Mouse (Mus musculus) kidney, postnatal 25 days (tissue): ENCODE results near the gene Dtx3l.
"Not testable (repeated sequence)": the region's sequence is repeated elsewhere in the genome, so short reads cannot be mapped to it uniquely, and the experiment has no call there.

ENCODE experiments used
- DNase-seq, 2 experiments: peaks; one replicate each; pipeline ENCODE4 v3.0.0; 2021; ENCODE audit warnings: mixed read lengths in 2 of 2

Dtx3l gene

GRCm38 (mm10) chr16:35938211-35939151 lies at the start of gene Dtx3l, which contains the start of gene Parp9:
Gene Dtx3l, minus strand, starts transcription at chr16:35939151.
Gene Parp9, plus strand, starts transcription at chr16:35938470.
- peak; percentile 58 to 74 for DNase-seq

GRCm38 (mm10) chr16:35987930-35988329 lies 49.0 kb upstream of the Dtx3l start:
- DNase-seq: no peak

GRCm38 (mm10) chr16:35984471-35984870 lies 45.5 kb upstream of the Dtx3l start:
- no peak for DNase-seq

DNA sequence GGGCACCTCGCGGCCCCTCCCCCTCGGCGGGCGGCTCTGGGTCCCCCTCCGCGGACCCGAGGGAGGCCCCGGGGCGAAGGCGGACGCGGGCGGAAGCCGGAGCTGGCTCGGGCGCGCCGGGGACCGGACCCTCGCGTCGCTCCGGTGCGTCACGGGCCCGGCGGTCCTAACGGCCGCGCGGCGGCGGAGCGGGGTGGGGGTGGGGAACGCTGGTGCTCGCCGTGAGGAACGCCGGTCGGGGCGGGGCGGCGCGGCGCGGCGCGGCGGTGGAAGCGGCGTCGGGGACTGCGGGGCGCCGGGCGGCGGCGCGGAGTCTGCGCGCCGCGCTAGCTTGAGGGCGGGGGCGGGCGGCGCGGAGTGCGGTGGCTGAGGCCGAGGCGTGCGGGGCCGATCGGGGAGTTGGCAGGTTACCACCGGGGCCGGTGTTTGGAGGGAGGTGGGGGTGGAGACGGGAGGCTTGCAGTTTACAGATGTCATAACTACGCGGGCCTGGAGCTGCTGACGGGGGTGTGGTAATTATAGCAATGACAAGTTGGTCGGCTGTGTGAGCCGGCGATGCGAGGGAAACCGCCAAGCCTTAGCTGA lies 44.7 kb upstream of the Dtx3l start:
- DNase-seq: peak; percentile 57 to 80

DNA sequence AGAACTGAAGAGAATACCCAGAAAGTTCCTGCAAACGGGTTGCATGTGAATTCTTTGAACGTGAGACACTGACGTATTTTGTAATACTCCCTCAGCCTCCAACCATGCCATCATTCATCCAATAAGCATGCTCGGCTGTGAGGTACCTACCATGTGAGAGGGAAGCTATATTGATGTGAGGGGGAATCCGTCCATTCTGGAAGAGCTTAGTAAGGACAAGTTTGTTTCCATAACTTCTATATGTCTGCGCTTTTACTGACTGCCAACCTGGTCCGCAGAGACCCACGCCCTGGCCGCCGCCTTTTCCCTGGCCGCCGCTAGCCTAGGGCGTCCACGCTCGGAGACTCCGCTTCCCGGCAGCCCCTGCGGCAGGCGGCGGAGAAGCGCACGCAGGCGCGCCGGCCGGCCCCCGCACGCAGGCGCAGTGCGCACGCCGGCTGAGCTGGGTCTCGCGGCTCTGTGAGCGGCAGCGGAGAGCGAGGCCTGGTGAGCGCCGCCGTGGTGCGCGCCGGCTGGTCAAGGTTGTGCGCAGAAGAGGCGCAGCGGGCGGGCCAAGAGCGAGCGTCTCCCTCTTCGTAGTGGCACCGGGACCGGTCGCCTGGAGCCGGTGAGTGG lies 44.1 kb upstream of the Dtx3l start:
- DNase-seq: peak; percentile 86 to 94

DNA sequence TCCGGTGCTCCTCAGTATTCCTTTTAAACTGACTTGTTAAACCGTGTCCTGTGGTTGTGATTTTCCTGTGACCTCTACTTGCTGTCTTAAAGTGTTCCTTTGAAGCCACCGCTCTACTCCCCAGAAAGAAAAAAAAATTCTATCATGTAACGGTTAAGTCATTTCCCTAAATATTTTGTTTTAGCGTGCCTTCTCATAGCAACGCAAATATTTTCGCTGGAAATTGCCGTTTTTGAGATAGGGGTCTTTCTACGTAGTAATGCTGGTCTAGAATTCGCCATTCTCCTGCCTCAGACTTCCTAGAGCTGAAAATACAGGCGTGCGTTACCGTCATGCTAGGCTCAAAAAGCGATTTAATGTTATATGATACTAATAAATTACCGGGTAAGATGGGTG lies 43.6 kb upstream of the Dtx3l start:
- no peak for DNase-seq

DNA sequence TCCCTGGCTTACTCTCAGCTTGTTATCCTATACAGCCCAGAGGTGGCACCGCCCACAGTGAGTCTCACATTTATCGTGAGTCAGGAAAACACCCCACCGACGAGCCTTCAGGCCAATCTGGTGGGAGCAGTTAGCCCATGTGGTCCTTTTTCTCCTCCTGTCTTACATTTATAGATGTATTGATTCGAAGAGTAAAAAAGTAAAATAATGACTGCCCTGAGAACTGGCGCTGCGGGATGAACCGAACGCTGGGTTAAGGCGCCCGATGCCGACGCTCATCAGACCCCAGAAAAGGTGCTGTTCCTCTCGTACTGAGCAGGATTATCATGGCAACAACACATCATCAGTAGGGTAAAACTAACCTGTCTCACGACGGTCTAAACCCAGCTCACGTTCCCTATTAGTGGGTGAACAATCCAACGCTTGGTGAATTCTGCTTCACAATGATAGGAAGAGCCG lies 42.4 kb upstream of the Dtx3l start:
- peak; percentile 97 to 100 for DNase-seq

DNA sequence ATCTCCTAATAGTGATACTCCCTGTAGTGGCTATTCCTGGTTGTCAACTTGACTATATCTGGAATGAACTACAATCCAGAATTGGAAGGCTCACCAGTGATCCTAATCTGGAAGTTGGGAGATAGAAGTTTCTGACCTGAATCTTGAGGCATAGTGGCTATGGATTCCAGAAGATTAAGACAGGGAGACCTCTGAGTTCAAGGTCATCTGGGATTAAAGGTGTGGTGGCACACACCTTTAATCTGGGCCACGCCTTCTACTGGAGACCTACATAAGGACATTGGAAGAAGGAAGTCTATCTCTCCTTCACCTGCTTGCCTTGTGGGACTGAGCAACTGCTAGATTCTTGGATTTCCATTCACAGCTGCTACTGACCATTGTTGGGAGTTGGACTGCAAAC lies 39.5 kb upstream of the Dtx3l start, which contains the start of gene Kpna1:
Gene Kpna1 (plus strand): TSS at position 301 of the 400 bp plus-strand sequence.
- DNase-seq: not testable (repeated sequence)

- DNase-seq: no peak
Observed at GRCm38 (mm10) chr16:35974021-35974420, 35.1 kb upstream of the Dtx3l start.

- DNase-seq: no peak
Observed at GRCm38 (mm10) chr16:35968149-35968548, 29.2 kb upstream of the Dtx3l start.

GRCm38 (mm10) chr16:35967319-35967718 lies 28.4 kb upstream of the Dtx3l start:
- no peak for DNase-seq

GRCm38 (mm10) chr16:35966411-35967115 lies 27.6 kb upstream of the Dtx3l start:
- DNase-seq: no peak

DNA sequence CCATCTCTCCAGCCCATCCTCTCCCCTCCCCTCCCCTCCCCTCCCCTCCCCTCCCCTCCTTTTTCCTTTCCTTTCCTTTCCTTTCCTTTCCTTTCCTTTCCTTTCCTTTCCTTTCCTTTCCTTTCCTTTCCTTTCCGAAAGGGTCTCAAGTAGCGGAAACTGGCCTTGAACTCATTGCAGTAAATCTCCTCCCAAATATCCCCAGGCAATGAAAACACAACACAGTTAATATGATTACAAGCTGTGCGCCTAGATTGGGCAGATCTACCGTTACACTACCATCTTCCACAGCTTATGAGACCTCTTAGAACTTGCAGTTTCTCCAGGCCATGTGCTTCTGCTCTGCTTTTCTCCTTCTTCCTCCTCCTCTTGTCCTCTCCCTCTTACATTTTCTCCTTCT lies 27.0 kb upstream of the Dtx3l start:
- not testable (repeated sequence) for DNase-seq

DNA sequence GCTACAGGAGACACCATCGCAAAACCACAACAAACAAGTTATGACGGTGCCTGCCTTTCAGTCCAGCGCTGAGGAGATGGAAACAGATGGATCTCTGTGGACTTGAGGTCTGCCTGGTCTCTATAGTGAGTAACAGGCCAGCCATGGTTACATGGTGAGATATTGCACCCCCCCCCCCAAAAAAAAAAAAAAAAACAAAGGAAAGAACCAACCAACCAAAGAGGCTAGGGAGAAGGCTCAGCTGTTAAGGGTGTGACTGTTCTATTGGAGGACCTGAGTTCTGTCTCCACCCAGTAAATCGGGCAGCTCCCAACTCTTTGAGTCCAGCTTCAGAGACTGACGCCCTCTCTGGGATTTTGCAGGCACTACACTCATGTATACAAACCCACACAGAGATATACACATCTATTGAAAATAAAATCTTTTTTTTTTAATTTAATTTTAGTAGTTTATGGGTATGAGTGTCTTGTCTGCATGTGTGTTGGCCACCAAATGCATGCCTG lies 13.7 kb upstream of the Dtx3l start:
- DNase-seq: no peak

- DNase-seq: no peak
Observed at GRCm38 (mm10) chr16:35951216-35951615, 12.3 kb upstream of the Dtx3l start.

DNA sequence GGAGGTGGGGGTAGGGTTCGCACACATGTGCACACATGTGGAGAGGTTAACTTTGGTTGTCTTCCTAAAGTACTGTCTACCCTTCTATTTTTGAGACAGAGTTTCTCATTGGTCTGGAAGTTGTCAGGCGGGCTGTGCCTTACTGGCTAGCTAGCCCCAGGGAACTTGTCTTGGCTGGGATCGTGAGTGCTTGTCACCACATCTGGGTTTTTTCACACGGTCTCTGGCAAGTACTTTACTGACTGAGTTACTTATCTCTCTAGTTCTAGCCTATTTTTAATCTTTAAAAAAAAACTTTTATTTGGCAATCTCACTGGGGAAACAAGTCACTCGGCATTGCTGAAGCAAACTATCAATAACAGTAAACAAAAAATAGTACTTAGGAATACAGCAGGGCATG lies 10.3 kb upstream of the Dtx3l start:
- no peak for DNase-seq

DNA sequence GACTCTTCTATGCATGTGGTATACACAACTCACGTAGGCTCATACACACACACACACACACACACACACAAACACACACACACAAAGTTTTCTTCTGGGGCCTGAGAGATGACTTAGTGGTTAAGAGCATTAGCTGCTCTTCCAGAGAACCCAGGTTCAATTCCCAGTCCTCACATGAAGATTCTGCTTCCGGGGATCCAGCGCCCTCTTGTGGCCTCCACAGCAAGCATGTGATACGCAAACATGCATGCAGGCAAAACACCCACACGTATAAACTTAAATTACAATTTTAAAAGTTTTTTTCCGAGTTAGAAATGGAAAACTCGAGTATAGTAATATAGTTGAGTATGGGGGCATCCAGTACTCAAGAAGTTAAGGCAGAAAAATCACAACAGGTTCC lies 2.4 kb upstream of the Dtx3l start:
- peak; percentile 43 to 56 for DNase-seq

DNA sequence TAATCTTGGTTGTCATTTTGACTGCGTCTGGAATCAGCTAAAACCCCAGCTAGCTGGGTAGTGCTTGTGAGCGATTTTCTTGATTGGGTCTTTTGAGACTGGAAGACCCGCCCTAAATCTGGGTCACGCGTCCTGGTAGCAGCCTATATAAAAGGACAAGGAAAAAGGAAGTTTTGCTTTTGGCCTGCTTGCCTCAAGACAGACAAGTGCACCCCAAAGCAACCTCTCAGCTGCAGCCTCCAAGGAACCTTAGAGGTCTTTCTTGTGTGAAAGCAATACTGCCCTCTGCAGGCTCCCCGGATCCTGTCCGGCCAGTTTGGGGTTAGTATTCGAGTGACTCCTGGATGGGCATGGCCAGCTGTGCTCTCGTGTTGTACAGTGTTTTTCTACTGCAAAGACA lies 739 bp upstream of the Dtx3l start:
- DNase-seq: peak; percentile 91 to 93

DNA sequence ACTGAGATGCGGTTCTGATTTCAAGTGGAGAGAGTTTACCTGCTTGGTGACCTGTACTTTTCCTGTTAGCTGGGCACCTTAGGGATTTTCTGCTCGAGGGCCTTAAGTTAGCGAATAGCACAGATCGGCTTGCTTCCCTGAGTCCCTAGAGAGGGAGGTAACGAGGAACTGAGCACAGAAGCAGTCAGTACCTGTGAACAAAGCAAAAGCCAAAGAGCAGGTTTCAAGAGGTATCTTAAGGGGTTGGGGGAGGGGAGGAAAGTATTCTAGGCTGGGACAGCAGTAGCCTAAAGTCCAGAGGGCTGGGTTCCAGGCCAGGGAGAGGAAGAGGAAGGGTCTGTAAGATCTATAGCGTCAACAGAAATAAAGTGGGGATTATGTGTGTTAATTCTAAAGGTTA lies 310 bp upstream of the Dtx3l start:
- DNase-seq: peak; percentile 34 to 55

- DNase-seq: no peak
Observed at GRCm38 (mm10) chr16:35933181-35933580, 5.8 kb downstream of the Dtx3l start.

DNA sequence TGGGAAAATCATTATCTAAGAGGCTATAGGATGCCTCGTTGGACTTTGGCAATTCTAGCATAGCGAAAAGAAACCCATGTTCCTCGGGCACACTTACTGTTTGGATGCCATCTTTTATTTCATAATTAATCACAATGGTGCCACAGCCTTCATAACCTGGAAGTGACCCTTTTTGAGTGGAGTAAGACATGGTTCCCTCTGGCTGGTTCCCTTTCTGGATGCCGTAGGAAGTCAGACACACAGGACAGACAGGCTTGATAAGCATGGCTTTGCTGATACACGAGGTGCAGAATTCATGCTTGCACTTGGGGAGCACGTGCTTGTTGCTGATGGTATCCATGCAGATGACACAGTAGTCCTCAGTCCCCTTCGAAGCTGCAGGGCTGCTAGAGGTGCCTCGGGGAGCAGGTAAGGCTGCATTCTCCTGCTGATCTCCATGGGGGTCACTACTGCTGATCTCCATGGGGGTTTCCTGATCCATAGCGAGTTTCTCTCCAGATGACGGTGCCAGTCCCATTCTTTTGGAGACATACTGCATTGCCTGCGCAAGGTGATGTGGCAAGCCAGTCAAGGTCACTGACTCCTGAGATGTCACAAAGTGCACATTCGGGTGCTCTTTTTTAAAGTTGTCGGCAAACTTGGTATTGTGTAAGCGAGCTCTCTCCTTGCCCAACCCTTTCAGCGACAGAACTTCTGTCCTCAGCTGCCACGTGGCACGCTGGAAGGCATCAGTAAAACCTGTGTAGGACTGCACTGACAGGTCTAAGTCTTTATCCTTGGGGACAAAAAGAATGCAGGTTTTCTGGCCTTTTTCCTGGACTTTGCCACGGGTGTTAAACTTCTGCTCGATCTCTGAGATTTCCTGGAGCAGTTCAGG lies 6.5 kb downstream of the Dtx3l start:
- no peak for DNase-seq

DNA sequence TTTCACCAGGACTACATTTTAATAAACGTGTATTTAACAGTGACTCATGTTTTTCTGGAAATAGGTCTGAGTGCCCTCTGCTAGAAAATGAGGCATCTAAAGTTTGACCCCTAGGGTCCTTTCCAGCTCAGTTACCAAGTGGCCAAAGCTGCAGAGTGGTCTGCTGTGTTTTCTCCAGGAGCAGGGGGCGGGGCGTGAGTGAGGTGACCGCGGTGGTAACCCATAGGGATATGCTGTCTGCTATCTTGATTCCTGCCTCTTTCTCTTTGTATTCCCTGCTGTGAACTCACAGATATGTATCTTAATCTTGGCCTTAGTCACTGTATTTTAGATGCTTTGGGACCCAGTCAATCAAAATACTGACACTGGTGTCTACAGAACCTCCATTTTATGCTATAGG lies 14.6 kb downstream of the Dtx3l start:
- DNase-seq: no peak
